Mouse (Mus musculus) intestine, embryonic 14.5 days (tissue): ENCODE data around the gene Eml1. TPM values are rescaled to one million over a fixed set of nuclear protein-coding genes. Genes with fewer than 3 reads are reported as not detected.

ENCODE experiments used
- ATAC-seq: fragments of 200-750 bp; cut with Nextera tagmentation; replicated peaks from 2 replicates; pipeline ENCODE4 v1.8.0; 2017; ENCODE audit warnings: low read depth, moderate number of reproducible peaks, moderate TSS enrichment, moderate library complexity; ENCODE audit not compliant: low FRiP score, low TSS enrichment
- DNase-seq: peaks from one replicate; pipeline ENCODE4 v3.0.0-alpha.2; 2018; ENCODE audit warnings: low spot score
- H3K27ac ChIP-seq: fragments of 300-500 bp; sonication (generic); 2 replicates; pipeline ENCODE4 v1.5.1; 2014; ENCODE audit warnings: low read depth, mild to moderate bottlenecking, control low read depth
- H3K27me3 ChIP-seq: fragments of 300-500 bp; sonication (generic); replicated peaks from 2 replicates; pipeline ENCODE4 v1.6.1; 2014; ENCODE audit warnings: low read length, control low read depth; ENCODE audit not compliant: control insufficient read depth, insufficient read depth
- H3K36me3 ChIP-seq: fragments of 300-500 bp; sonication (generic); 2 replicates; pipeline ENCODE4 v1.6.1; 2014; ENCODE audit warnings: low read length, control low read depth; ENCODE audit not compliant: control insufficient read depth, insufficient read depth
- H3K4me1 ChIP-seq: fragments of 300-500 bp; sonication (generic); replicated peaks from 2 replicates; pipeline ENCODE4 v1.6.1; 2014; ENCODE audit warnings: low read length, control low read depth, mixed read lengths; ENCODE audit not compliant: control insufficient read depth, insufficient read depth
- H3K4me2 ChIP-seq: fragments of 300-500 bp; sonication (generic); 2 replicates; pipeline ENCODE4 v1.6.1; 2014; ENCODE audit warnings: low read length
- H3K4me3 ChIP-seq: fragments of 300-500 bp; sonication (generic); 2 replicates; pipeline ENCODE4 v1.5.1; 2014; ENCODE audit warnings: low read depth, low read length, control low read depth, mixed read lengths
- H3K9ac ChIP-seq: fragments of 300-500 bp; sonication (generic); 2 replicates; pipeline ENCODE4 v1.6.1; 2014; ENCODE audit warnings: mild to moderate bottlenecking, low read length
- H3K9me3 ChIP-seq: fragments of 300-500 bp; sonication (generic); 2 replicates; pipeline ENCODE4 v1.6.1; 2016; ENCODE audit warnings: low read length, control low read depth; ENCODE audit not compliant: control insufficient read depth
- WGBS: fragments of 180-500 bp; shearing (Covaris S2); extraction: QIAGEN DNeasy Blood & Tissue Kit; methylation state at CpG from one replicate; pipeline ENCODE4 v1.1.7; 2014; 5-methylcytosine and 5-hydroxymethylcytosine counted together
- polyA plus RNA-seq: library from polyadenylated mRNA; unstranded; fragments of >200 nt; fragmentation: Nextera tagmentation; extraction: Ambion mirVana; gene quantifications from 2 replicates; pipeline ENCODE4 v1.2.1, GENCODE M21; 2014

The Eml1 gene
- polyA plus RNA-seq: 72.4 and 94.5 TPM in 2 replicates

- peaks cover 31% of the 10 kb centered on the region for H3K4me1 ChIP-seq
- peak within 1 kb of the TSS; percentile 19 for H3K27ac ChIP-seq
- H3K9ac ChIP-seq: 0 out of 2 replicates have a peak within 1 kb of the TSS, but pooled peaks have one; percentile 3
- DNase-seq (no peak), ATAC-seq (peak; percentile 35; the same call in 1 of the 2 replicates)
- H3K27me3 ChIP-seq: no peaks in the 10 kb centered on the region
- no peaks in the 10 kb centered on the region for H3K36me3 ChIP-seq
- peak within 1 kb of the TSS; percentile 21 for H3K4me2 ChIP-seq
- H3K4me3 ChIP-seq: no peak within 1 kb of the TSS
- WGBS: 65% methylated on average over 19 of the region's 19 CpGs
- no peaks in the 10 kb centered on the region for H3K9me3 ChIP-seq
Measured at GRCm38 (mm10) chr12:108370596-108371428, at the start of gene Eml1. Gene Eml1, plus strand, starts transcription at chr12:108370957.

GRCm38 (mm10) chr12:108326401-108326800, 44.4 kb upstream of the Eml1 start:
- no peak overlapping the region for H3K27ac ChIP-seq
- no peak overlapping the region for H3K9ac ChIP-seq
- no peak for DNase-seq
- no peak overlapping the region for H3K4me3 ChIP-seq
- H3K4me2 ChIP-seq: no peak overlapping the region
- peaks cover 13% of the 10 kb centered on the region; the same call in 1 of the 2 replicates for H3K4me1 ChIP-seq
- H3K9me3 ChIP-seq: no peaks in the 10 kb centered on the region
- H3K36me3 ChIP-seq: no peaks in the 10 kb centered on the region
- 55% methylated on average over 5 of the region's 5 CpGs for WGBS
- H3K27me3 ChIP-seq: peaks cover 47% of the 10 kb centered on the region
- no peak for ATAC-seq

GRCm38 (mm10) chr12:108327889-108328491, 42.8 kb upstream of the Eml1 start:
- no peaks in the 10 kb centered on the region for H3K36me3 ChIP-seq
- WGBS: under 1% methylated on average over 66 of the region's 66 CpGs
- H3K27ac ChIP-seq: no peak overlapping the region
- peak; percentile 21; the same call in 1 of the 2 replicates for ATAC-seq
- peaks cover 13% of the 10 kb centered on the region; the same call in 1 of the 2 replicates for H3K4me1 ChIP-seq
- H3K4me3 ChIP-seq: peak overlapping the region; percentile 37
- peaks cover 45% of the 10 kb centered on the region for H3K27me3 ChIP-seq
- DNase-seq: peak; percentile 67
- H3K9ac ChIP-seq: 0 out of 2 replicates have a peak overlapping the region, but pooled peaks have one; percentile 17
- H3K4me2 ChIP-seq: peak overlapping the region; percentile 70
- H3K9me3 ChIP-seq: no peaks in the 10 kb centered on the region

GRCm38 (mm10) chr12:108333056-108333455, 37.7 kb upstream of the Eml1 start:
- Histone ChIP-seq H3K4me1 (peaks cover 20% of the 10 kb centered on the region), H3K27me3 (peaks cover 32% of the 10 kb centered on the region), H3K27ac (peak overlapping the region; percentile 27; the same call in 1 of the 2 replicates), H3K9ac (peak overlapping the region; percentile 38), H3K4me3 (peak overlapping the region; percentile 65), H3K36me3 (no peaks in the 10 kb centered on the region), H3K4me2 (peak overlapping the region; percentile 98), H3K9me3 (no peaks in the 10 kb centered on the region)
- under 1% methylated on average over 16 of the region's 16 CpGs for WGBS
- peak; percentile 54 for ATAC-seq
- peak; percentile 93 for DNase-seq

GRCm38 (mm10) chr12:108333481-108333882, 37.3 kb upstream of the Eml1 start:
- DNase-seq: no peak
- Histone ChIP-seq H3K9me3 (no peaks in the 10 kb centered on the region), H3K27me3 (peaks cover 27% of the 10 kb centered on the region), H3K9ac (peak overlapping the region; percentile 38), H3K4me2 (peak overlapping the region; percentile 98), H3K4me1 (peaks cover 19% of the 10 kb centered on the region; the same call in 1 of the 2 replicates), H3K36me3 (no peaks in the 10 kb centered on the region), H3K4me3 (peak overlapping the region; percentile 65), H3K27ac (peak overlapping the region; percentile 27; the same call in 1 of the 2 replicates)
- peak; percentile 47 for ATAC-seq
- 1% methylated on average over 22 of the region's 22 CpGs for WGBS

GRCm38 (mm10) chr12:108333895-108334445, 36.8 kb upstream of the Eml1 start, which contains the start of gene Cyp46a1:
Gene Cyp46a1, plus strand, starts transcription at chr12:108334381.
- peaks cover 17% of the 10 kb centered on the region; the same call in 1 of the 2 replicates for H3K4me1 ChIP-seq
- H3K36me3 ChIP-seq: no peaks in the 10 kb centered on the region
- no peaks in the 10 kb centered on the region for H3K9me3 ChIP-seq
- H3K4me2 ChIP-seq: peak within 1 kb of the TSS; percentile 98
- WGBS: under 1% methylated on average over 55 of the region's 56 CpGs
- H3K27me3 ChIP-seq: peaks cover 22% of the 10 kb centered on the region
- DNase-seq: peak; percentile 99
- peak within 1 kb of the TSS; percentile 27; the same call in 1 of the 2 replicates for H3K27ac ChIP-seq
- H3K9ac ChIP-seq: peak within 1 kb of the TSS; percentile 44
- ATAC-seq: peak; percentile 93
- H3K4me3 ChIP-seq: peak within 1 kb of the TSS; percentile 65

GRCm38 (mm10) chr12:108334529-108334928, 36.2 kb upstream of the Eml1 start:
- ATAC-seq: no peak

GRCm38 (mm10) chr12:108338572-108339190, 32.1 kb upstream of the Eml1 start:
- Histone ChIP-seq H3K9ac (no peak overlapping the region), H3K4me1 (peaks cover 10% of the 10 kb centered on the region; the same call in 1 of the 2 replicates), H3K27ac (no peak overlapping the region), H3K4me2 (no peak overlapping the region), H3K9me3 (no peaks in the 10 kb centered on the region), H3K4me3 (no peak overlapping the region), H3K27me3 (0 out of 2 replicates have a peak, but pooled peaks cover 6% of the 10 kb centered on the region), H3K36me3 (no peaks in the 10 kb centered on the region)
- peak; percentile 80 for DNase-seq
- ATAC-seq: no peak
- WGBS: 18% methylated on average over 14 of the region's 14 CpGs

More at GRCm38 (mm10) chr12:108334529-108334928, 36.2 kb upstream of the Eml1 start:
- under 1% methylated on average over 25 of the region's 32 CpGs for WGBS
- Histone ChIP-seq H3K9ac (peak overlapping the region; percentile 44; the same call in 1 of the 2 replicates), H3K9me3 (no peaks in the 10 kb centered on the region), H3K27ac (no peak overlapping the region), H3K4me3 (peak overlapping the region; percentile 65), H3K36me3 (no peaks in the 10 kb centered on the region), H3K27me3 (peaks cover 17% of the 10 kb centered on the region), H3K4me2 (peak overlapping the region; percentile 98), H3K4me1 (peaks cover 17% of the 10 kb centered on the region; the same call in 1 of the 2 replicates)
- DNase-seq: peak; percentile 68
